In the genomic region with DNA sequence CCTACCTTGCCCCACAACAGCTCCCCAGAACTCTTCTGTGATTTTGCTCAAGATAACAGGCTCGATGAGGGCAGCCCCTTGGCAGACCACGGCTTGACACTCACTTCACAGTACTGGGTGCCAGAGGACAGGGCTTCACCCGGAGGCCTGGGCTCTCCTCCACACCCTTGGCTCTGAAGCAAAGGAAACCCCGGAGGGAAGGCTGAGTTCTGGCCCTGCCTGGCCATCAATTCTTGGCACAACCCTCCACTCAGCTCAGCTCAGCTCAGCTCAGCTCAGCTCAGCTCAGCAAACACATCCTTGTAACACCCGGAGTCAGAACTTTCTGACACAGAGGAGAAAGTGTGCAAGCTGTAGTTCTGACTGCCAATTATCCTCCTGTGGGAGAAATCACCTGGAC, we compare ENCODE assay signal across 8 mouse cellular contexts. TPM values are rescaled to one million over a fixed set of nuclear protein-coding genes. Genes with fewer than 3 reads are reported as not detected.
DNase-seq lines count a peak whose midpoint lies in the region; ATAC-seq lines count a peak whose summit lies in the region.

No protein-coding gene starts in this region.

- 0 out of 2 replicates have a peak overlapping the region, but pooled peaks have one; percentile 31 for H3K27ac ChIP-seq in embryonic facial prominence, embryonic 12.5 days
- H3K27ac ChIP-seq in heart, embryonic 12.5 days (ENCODE audit: poor library complexity, severe bottlenecking) = peak overlapping the region; percentile 22; the same call in 1 of the 2 replicates
- 0 out of 2 replicates have a peak overlapping the region, but pooled peaks have one; percentile 5 for H3K27ac ChIP-seq in limb, embryonic 11.5 days (replicated peaks; ENCODE audit: low read depth, low read length)

- H3K27me3 ChIP-seq in embryonic facial prominence, embryonic 12.5 days = no peaks in the 10 kb centered on the region
- no peaks in the 10 kb centered on the region for H3K27me3 ChIP-seq in heart, embryonic 12.5 days (replicated peaks)
- H3K27me3 ChIP-seq in limb, embryonic 11.5 days (ENCODE audit: control insufficient read depth, insufficient read depth, low read length) = no peaks in the 10 kb centered on the region

- H3K9ac ChIP-seq in embryonic facial prominence, embryonic 12.5 days = no peak overlapping the region
- peak overlapping the region; percentile 44; the same call in 1 of the 2 replicates for H3K9ac ChIP-seq in heart, embryonic 12.5 days
- no peak overlapping the region for H3K9ac ChIP-seq in limb, embryonic 11.5 days (ENCODE audit: low read length)

- H3K9me3 ChIP-seq in embryonic facial prominence, embryonic 12.5 days = no peaks in the 10 kb centered on the region
- H3K9me3 ChIP-seq in heart, embryonic 12.5 days (replicated peaks) = no peaks in the 10 kb centered on the region
- no peaks in the 10 kb centered on the region for H3K9me3 ChIP-seq in limb, embryonic 11.5 days (ENCODE audit: control insufficient read depth, low read length)

- no peak overlapping the region for H3K4me2 ChIP-seq in embryonic facial prominence, embryonic 12.5 days (replicated peaks)
- no peak overlapping the region for H3K4me2 ChIP-seq in heart, embryonic 12.5 days
- no peak overlapping the region for H3K4me2 ChIP-seq in limb, embryonic 11.5 days (ENCODE audit: low read depth, severe bottlenecking)

- H3K4me3 ChIP-seq in embryonic facial prominence, embryonic 12.5 days = no peak overlapping the region
- no peak overlapping the region for H3K4me3 ChIP-seq in heart, embryonic 12.5 days
- H3K4me3 ChIP-seq in limb, embryonic 11.5 days (ENCODE audit: low read depth, low read length) = no peak overlapping the region

- WGBS in embryonic facial prominence, embryonic 12.5 days = 67% methylated on average over 5 of the region's 5 CpGs
- 25% methylated on average over 5 of the region's 5 CpGs for WGBS in heart, embryonic 12.5 days
- 50% methylated on average over 5 of the region's 5 CpGs for WGBS in limb, embryonic 11.5 days

- peaks cover 50% of the 10 kb centered on the region for H3K4me1 ChIP-seq in embryonic facial prominence, embryonic 12.5 days
- peaks cover 84% of the 10 kb centered on the region for H3K4me1 ChIP-seq in heart, embryonic 12.5 days (replicated peaks)
- peaks cover 57% of the 10 kb centered on the region for H3K4me1 ChIP-seq in limb, embryonic 11.5 days (ENCODE audit: control insufficient read depth, insufficient read depth, low read length)

- H3K36me3 ChIP-seq in embryonic facial prominence, embryonic 12.5 days = no peaks in the 10 kb centered on the region
- H3K36me3 ChIP-seq in heart, embryonic 12.5 days = no peaks in the 10 kb centered on the region
- H3K36me3 ChIP-seq in limb, embryonic 11.5 days (ENCODE audit: control insufficient read depth, insufficient read depth, low read length) = no peaks in the 10 kb centered on the region

- peak; percentile 71 to 80 for DNase-seq in cerebellum, postnatal 14 days
- DNase-seq in limb, embryonic 11.5 days (ENCODE audit: low spot score) = no peak
- peak; percentile 82 for DNase-seq in skeletal muscle tissue, adult 2 months (ENCODE audit: low read depth, low spot score)
- DNase-seq in retina, postnatal 1 day = no peak

- no peak for ATAC-seq in cerebellum, adult (ENCODE audit: insufficient number of reproducible peaks, low FRiP score, low TSS enrichment)
- no peak for ATAC-seq in embryonic facial prominence, embryonic 12.5 days (ENCODE audit: insufficient number of reproducible peaks, insufficient read depth, low FRiP score, low TSS enrichment)
- no peak for ATAC-seq in heart, embryonic 12.5 days (ENCODE audit: insufficient number of reproducible peaks, low FRiP score)
- no peak for ATAC-seq in limb, embryonic 11.5 days (ENCODE audit: insufficient number of reproducible peaks, low FRiP score, low TSS enrichment, low read depth)
- no peak for ATAC-seq in CD4-positive, CD25-positive, alpha-beta regulatory T cell, adult 4 months

RNA-seq across cellular contexts. Expression of a gene that starts 30.3 kb away (rescaled TPM):
- polyA plus RNA-seq in embryonic facial prominence, embryonic 12.5 days (2016; fragmentation: Nextera tagmentation; extraction: Ambion mirVana) = 31.6 and 33.4 TPM in 2 replicates
- polyA plus RNA-seq in heart, embryonic 12.5 days (2016; fragmentation: Nextera tagmentation; extraction: Ambion mirVana) = 17.0 and 18.6 TPM in 2 replicates
- polyA plus RNA-seq in limb, embryonic 11.5 days (2014; fragmentation: Nextera tagmentation; extraction: Ambion mirVana) = 23.6 and 24.3 TPM in 2 replicates
- polyA plus RNA-seq in CD4-positive, CD25-positive, alpha-beta regulatory T cell, adult 4 months (2017; shearing (Covaris generic)) = 1 to 10 TPM; 4.0 to 6.1 TPM

Comparison
In these comparisons a context has a peak if more than half of its experiments do, and no peak if none do; other contexts are left out.
1. DNase-seq: peak in cerebellum, postnatal 14 days (2 of 2) and skeletal muscle tissue, adult 2 months (single experiment); none in limb, embryonic 11.5 days (single experiment) and retina, postnatal 1 day (single experiment).
2. Peak in every context shown above with its lines, with median percentiles within 50 percentile points of each other: H3K27ac ChIP-seq.